Mouse (Mus musculus): Measurements from ENCODE around the gene Gpr18.

DNA sequence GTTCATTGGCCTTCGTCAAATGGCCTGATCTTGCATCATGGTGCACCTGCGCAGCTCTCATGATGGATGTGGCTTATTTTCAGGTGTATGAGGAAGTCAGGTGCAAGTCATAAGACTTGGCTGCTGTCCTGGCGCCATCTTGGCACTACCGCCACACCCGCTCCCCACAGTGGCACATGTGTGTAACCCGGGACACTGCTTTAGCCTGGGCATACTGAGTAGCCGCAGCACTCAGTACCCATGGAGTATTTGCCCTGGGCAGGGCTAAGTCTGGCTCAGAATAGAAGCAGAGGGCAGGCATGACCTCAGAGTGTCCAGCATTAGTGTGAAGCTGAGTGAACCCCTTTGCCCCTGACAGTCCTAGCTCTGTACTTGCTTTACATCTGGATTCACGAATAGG lies 11.9 kb upstream of the Gpr18 start:
- no peak for TF ChIP-seq CTCF (IDR thresholded peaks at IDR 0.05; ENCODE audit: extremely low read depth, insufficient read depth, low read length)
- no peak for TF ChIP-seq POLR2A (IDR thresholded peaks at IDR 0.05; ENCODE audit: extremely low read depth, insufficient read depth, low read length)

Measured in cortical plate, adult 2 months (tissue).